Mouse (Mus musculus): ENCODE measurements around the gene Wiz. TPM values are rescaled to one million over a fixed set of nuclear protein-coding genes. Genes with fewer than 3 reads are reported as not detected.
A peak's percentile ranks its signal among the peaks of the same experiment; 100 is the strongest.

Wiz gene
- total and polyA plus RNA-seq, 3 experiments: 1.2 to 25.4 (median 4.4) TPM

DNA sequence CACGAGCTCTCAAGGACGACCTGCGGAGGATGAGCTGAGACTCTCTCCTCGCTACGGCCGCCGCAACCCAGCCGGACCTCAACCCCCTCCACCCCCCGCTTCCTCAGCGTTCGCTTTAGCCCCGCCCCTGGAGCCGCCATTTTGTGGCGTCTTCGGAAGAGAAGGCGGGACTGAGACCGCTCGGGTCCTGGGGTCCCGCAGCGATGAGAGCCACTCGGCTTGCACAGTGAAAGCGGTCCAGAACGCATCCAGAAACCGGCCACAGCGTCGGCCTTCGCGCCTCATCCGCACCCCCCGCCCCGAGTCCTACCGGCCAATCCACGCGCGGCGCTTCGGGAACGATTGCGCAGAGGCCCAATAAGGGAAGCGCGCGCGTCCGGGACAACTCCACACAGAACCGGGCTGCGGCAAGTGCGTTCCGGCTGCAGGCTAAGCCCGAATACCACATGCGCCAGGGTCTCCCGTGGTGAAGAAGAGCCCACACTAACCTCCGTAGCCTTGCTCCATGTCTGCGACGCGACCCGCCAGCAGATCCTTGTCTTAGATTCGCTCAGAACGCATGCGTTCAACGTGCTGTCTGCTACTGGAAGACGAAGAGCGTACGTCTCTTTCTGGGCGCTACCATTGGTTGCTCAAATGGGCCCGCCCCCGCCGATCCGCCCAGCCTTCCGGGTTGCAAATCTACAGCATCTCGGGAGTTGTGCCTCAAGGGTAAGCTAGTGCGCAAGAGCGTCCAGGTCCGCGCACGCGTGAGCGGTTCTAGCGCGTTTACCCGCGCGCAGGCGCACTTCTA is 68.4 kb downstream of the Wiz start, which contains the start of gene Akap8:
TSS of gene Akap8 (minus strand) at position 642 of the 793 bp plus-strand sequence.
- Histone ChIP-seq H3K36me3 (replicated peaks in 1 of 2; ENCODE audit: control insufficient read depth in 1 of 2, insufficient read depth in 1 of 2, low read length in 1 of 2) (peaks cover 26 to 50% of the 10 kb centered on the region in 2 experiments), H3K4me3 (replicated peaks in 1 of 3; ENCODE audit: low read depth in 2 of 3, low read length in 2 of 3, poor library complexity in 1 of 3) (peak within 1 kb of the TSS; percentile 79 to 82 (median 79)), H3K9me3 (replicated peaks; ENCODE audit: low read length) (no peaks in the 10 kb centered on the region), H3K4me2 (ENCODE audit: insufficient read depth, low read depth, poor library complexity, severe bottlenecking) (peak within 1 kb of the TSS; percentile 93), H3K27me3 (replicated peaks) (no peaks in the 10 kb centered on the region), H3K79me2 (replicated peaks; ENCODE audit: control insufficient read depth, extremely low read depth, insufficient read depth, poor library complexity, severe bottlenecking) (peaks cover 42% of the 10 kb centered on the region), H3K4me1 (ENCODE audit: control insufficient read depth in 1 of 2, insufficient read depth in 2 of 2) (peaks cover 5 to 22% of the 10 kb centered on the region in 2 experiments; a peak in 3 of 4 replicates), H3K27ac (ENCODE audit: insufficient read depth, low read depth) (peak within 1 kb of the TSS; percentile 84), H3K9ac (ENCODE audit: insufficient read depth, low read depth) (peak within 1 kb of the TSS; percentile 93)
- in situ Hi-C loops (cut with MboI; ENCODE audit: low pct_ligation_motif_present, low pct_unique_long_range_greater_than_20kb, low sequenced_read_pairs): no loop called here
- peak; percentile 98 for DNase-seq (ENCODE audit: extremely low read depth)
- dilution Hi-C loops (cut with MboI; ENCODE audit: extremely low pct_ligation_motif_present, extremely low pct_unique_long_range_greater_than_20kb, low sequenced_read_pairs): no loop called here
- TF ChIP-seq TCF12 (IDR thresholded peaks at IDR 0.05; ENCODE audit: low read depth, low read length) (peak; percentile 51), MAZ (IDR thresholded peaks at IDR 0.05; ENCODE audit: low read depth, low read length) (peak; percentile 80), SMC3 (IDR thresholded peaks at IDR 0.05; ENCODE audit: low read depth, low read length) (no peak), ELF1 (IDR thresholded peaks at IDR 0.05; ENCODE audit: low read depth, low read length) (peak; percentile 98), ETS1 (conservative IDR thresholded peaks at IDR 0.05; ENCODE audit: low read depth, low read length) (no peak), MAX (IDR thresholded peaks at IDR 0.05; ENCODE audit: low read length) (peak; percentile 85), MXI1 (IDR thresholded peaks at IDR 0.05; ENCODE audit: low read depth, low read length) (peak; percentile 63), POLR2AphosphoS2 (IDR thresholded peaks at IDR 0.05; ENCODE audit: low read depth, low read length) (peak; percentile 96), UBTF (IDR thresholded peaks at IDR 0.05; ENCODE audit: low read depth, low read length) (0 out of 2 replicates have a peak, but pooled peaks have one; percentile 72), MEF2A (IDR thresholded peaks at IDR 0.05; ENCODE audit: borderline replicate concordance, low read depth, low read length) (no peak), EP300 (IDR thresholded peaks at IDR 0.05; ENCODE audit: low read length) (no peak), ZKSCAN1 (IDR thresholded peaks at IDR 0.05; ENCODE audit: borderline replicate concordance, low read depth, low read length) (no peak), ZMIZ1 (IDR thresholded peaks at IDR 0.05; ENCODE audit: low read depth, low read length) (peak; percentile 88), GABPA (IDR thresholded peaks at IDR 0.05; ENCODE audit: insufficient replicate concordance, low read depth, low read length) (no peak), NRF1 (IDR thresholded peaks at IDR 0.05; ENCODE audit: low read depth, low read length) (peak; percentile 92), IRF4 (IDR thresholded peaks at IDR 0.05; ENCODE audit: low read depth, low read length) (peak; percentile 26), ZNF384 (IDR thresholded peaks at IDR 0.05; ENCODE audit: low read depth, low read length) (no peak), CTCF (conservative IDR thresholded peaks at IDR 0.05 in 1 of 2, IDR thresholded peaks at IDR 0.05 in 1 of 2; ENCODE audit: low read depth in 2 of 2, low read length in 2 of 2) (no peak), RAD21 (IDR thresholded peaks at IDR 0.05; ENCODE audit: low read depth, low read length) (no peak), ZC3H11A (IDR thresholded peaks at IDR 0.05; ENCODE audit: low read depth, low read length) (no peak), BHLHE40 (IDR thresholded peaks at IDR 0.05; ENCODE audit: low read depth, low read length) (peak; percentile 64; the same call in 1 of the 2 replicates), RCOR1 (conservative IDR thresholded peaks at IDR 0.05; ENCODE audit: low read depth, low read length) (no peak), CHD1 (IDR thresholded peaks at IDR 0.05; ENCODE audit: low read depth, low read length) (no peak), POLR2A (IDR thresholded peaks at IDR 0.05; ENCODE audit: low read depth, low read length) (peak; percentile 91), HCFC1 (IDR thresholded peaks at IDR 0.05; ENCODE audit: low read depth, low read length) (peak; percentile 75), KAT2A (IDR thresholded peaks at IDR 0.05; ENCODE audit: insufficient replicate concordance, low read length) (0 out of 2 replicates have a peak, but pooled peaks have one; percentile 4), MYC (IDR thresholded peaks at IDR 0.05; ENCODE audit: low read depth, low read length) (peak; percentile 95), E2F4 (IDR thresholded peaks at IDR 0.05; ENCODE audit: insufficient replicate concordance, low read depth, low read length) (no peak), MAFK (IDR thresholded peaks at IDR 0.05; ENCODE audit: insufficient replicate concordance, low read length) (no peak), USF1 (IDR thresholded peaks at IDR 0.05; ENCODE audit: low read depth, low read length) (no peak), USF2 (conservative IDR thresholded peaks at IDR 0.05; ENCODE audit: low read depth, low read length) (no peak), NELFE (IDR thresholded peaks at IDR 0.05; ENCODE audit: low read depth, low read length) (peak; percentile 95), SIN3A (IDR thresholded peaks at IDR 0.05; ENCODE audit: low read length) (peak; percentile 66), JUN (IDR thresholded peaks at IDR 0.05; ENCODE audit: insufficient read depth, low read depth, low read length) (no peak), TBP (conservative IDR thresholded peaks at IDR 0.05; ENCODE audit: low read depth, low read length) (peak; percentile 76), CHD2 (IDR thresholded peaks at IDR 0.05; ENCODE audit: low read length) (peak; percentile 40)

Data from CH12.LX (cell line).